Mouse (Mus musculus): ENCODE data around the gene Dgkd.

Gene Dgkd

DNA sequence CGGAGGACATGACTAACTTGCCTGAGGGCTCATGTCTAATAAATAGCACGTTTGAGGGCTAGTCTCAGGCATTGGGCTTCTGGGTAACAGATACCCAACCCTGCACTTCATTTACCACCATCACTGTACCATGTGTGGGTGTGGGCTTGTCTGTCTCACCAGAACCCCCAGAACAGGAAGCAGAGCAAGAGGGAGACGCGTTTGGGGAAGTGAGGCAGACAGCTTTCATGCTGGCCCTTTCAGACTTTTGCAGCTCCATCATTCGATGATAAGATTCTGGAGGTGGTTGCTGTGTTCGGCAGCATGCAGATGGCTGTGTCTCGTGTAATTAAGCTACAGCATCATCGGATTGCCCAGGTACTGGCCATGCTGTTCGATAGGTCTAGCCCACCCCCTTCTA is 82.0 kb downstream of the Dgkd start:
- DNase-seq (ENCODE audit: extremely low spot score, low spot score): no peak

DNA sequence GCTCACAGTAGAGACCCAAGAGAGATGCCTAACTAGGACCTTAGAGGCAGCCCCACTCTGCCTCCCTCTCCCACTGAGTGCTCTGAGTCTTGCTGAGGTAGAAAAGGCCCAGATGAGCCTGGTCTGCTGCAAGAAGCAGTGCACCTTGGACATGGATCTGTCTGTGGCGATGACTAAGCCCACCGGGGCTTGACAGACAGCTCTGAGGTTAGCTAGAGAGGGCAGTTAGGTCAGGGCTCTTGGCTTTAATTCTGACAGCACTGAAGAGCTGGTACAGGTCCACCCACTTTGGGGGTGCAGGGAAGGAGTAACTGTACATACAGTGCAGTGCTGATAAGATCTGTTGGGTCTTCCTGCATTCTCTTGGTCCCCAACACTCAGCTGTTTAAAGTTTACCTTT is 82.5 kb downstream of the Dgkd start:
- no peak for DNase-seq (ENCODE audit: extremely low spot score, low spot score)

DNA sequence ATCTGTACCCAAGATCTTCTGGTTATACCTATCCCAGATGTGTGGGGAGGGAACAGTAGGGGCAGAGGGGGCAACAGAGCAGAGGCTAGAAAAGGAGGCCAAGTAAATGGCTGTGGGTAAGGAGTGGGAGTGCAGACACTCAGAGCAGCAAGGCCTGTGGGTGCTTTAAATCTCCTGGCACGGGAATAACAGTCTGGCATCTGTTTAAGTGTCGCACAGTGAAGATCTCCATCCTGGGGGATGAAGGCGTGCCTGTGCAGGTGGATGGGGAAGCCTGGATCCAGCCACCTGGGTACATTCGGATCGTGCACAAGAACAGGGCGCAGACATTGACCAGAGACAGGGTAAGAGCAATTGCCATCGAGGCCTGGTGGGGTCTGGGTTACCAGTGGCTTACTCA is 83.0 kb downstream of the Dgkd start:
- no peak for DNase-seq (ENCODE audit: extremely low spot score, low spot score)

DNA sequence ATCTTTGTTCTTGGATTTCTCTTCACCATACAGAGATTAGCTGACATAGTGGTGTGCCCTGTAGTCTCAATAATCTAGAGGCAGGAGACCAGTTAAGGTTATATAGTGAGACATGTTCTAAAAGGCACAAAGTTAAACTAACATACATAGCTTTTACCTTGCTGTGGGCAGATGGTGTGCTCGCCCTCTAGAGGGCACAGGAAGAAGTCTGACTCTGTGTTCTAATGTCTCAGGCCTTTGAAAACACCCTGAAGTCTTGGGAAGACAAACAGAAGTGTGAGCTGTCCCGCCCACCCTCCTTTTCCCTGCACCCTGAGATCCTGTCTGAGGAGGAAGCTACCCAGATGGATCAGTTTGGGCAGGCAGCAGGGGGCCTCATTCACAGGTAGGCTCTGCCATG is 83.4 kb downstream of the Dgkd start:
- no peak for DNase-seq (ENCODE audit: extremely low spot score, low spot score)

DNA sequence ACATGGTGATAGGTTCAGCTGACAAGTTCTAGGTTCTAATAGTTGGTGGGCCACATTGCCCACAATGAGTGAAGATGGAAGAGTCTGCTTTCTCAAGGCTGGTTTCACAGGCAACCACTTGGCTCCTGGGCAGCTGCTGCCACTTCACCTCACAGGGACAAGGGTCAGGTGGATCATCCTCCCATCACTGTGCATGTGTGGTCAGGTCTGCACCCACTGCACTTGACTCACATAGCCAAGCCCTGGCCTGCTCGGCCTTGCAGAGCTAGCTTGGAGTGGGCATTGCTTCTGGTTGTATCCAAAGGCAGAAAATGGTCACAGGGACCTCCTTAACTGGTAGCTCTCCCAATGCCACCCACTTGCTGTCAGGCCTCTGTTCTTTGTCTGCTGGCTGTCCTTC is 88.7 kb downstream of the Dgkd start:
- no peak for DNase-seq (ENCODE audit: extremely low spot score, low spot score)

DNA sequence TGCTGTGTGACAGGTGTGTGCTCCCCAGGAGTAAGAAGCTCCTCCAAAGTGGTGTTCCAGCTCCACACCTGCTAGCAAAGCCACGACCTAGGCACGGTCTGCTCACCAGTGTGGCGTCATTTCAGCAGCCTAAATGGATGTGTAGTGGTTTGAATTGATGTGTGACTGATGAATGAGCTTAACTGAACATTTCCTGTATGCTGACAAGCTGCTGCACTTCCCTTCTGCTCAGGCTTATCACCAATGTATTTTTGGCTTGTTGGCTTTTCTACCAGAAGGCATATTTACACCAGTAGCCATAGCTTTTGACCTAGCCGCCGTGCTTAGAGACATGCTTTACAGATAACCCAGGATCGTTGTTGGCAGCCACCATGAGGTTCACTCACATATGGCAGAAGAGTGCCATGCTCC is 94.6 kb downstream of the Dgkd start:
- DNase-seq (ENCODE audit: extremely low spot score, low spot score): no peak

DNA sequence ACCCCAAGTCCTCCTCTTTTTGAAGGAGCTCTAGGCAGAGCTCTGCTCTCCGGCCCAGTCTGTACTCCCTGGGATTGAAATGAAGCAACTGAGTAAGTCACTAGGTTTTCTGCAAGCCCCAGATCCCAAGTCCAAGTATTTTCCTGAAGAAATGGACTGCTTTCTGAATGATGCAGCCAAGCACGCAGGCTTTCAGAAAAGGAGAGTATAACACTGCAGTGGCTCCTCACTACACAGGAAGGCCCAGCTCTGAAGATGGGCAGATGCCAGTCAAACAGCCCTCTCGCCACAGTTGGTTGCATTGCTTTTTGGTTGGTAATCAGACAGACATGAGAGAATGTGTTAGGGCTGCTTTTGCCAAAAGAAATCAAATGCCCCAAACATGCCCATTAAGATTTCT is 98.6 kb downstream of the Dgkd start:
- no peak for DNase-seq (ENCODE audit: extremely low spot score, low spot score)

DNA sequence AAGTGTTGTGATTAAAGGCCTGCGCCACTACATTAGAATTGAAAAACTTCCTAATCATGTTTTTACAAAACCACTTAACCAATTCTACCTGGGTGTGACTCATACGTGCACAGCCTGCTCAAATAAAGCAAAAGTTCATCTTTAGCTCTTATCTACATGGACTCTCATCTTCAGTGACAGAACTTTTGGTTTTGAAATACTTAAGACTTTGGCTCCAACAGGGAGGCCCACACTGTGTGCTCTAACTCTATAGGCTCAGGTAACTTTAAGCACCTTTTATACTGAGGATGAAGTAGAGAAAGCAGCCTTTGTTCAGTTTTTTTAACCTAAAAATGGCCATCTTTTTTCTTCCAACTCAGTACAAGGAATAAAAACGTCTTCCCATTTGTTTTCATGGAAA is 100.0 kb downstream of the Dgkd start:
- DNase-seq (ENCODE audit: extremely low spot score, low spot score): no peak

DNA sequence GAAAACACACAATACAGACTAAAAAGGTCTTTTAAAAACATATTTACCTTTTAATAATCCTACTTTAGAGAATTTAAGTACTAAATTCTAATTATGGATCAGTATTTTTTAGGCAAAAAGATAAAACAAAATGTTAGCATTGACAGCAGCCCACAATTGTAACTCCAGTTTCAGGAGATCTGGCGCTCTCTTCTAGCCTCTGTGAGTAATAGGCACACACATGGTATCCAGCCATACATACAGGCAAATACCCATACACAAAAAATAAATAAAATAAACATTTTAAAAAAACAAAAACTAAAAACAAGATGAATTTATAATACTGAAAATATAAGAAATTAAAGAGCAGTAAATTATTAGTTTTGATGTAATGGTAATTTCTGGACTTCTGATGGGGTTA is 105.8 kb downstream of the Dgkd start:
- DNase-seq (ENCODE audit: extremely low spot score, low spot score): no peak

DNA sequence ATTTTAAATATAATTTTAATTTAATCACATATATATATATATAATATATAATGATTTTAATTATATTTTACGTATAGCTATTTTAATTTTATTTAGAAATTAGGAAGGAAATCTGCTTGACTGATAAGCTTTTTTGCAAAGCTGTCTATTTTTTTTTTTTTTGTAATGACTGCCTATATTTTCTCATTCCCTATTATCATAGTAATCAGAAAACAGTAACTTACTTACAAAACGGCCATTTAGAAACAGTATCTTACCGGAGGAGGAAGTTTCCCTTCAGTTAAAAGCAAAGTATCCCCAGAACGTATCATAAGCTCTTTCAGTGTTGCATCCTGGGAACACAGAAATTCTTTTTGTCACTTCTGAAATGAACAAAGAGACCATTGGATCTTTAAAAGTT is 106.4 kb downstream of the Dgkd start:
- DNase-seq (ENCODE audit: extremely low spot score, low spot score): no peak

DNA sequence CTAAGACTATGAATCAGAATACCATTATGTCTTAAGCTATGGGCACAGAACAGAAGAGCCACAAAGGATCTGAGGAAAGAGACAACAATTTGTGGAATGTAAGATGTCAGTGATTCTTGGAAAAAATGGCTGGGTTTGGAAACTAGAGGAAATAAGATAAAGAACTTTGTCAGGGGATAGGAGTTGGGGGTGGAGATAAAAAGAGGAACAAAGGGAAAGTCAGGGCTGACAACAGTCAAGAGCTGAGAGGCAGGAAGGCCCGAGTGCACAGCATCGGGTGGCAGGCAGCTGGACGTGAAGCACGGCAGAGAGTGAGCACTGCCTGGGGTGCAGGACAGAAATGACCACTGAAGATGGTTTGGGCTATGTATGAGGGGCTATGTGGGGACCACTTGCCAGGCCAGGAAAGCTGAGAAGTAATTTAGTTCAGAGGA is 106.9 kb downstream of the Dgkd start:
- no peak for DNase-seq (ENCODE audit: extremely low spot score, low spot score)

DNA sequence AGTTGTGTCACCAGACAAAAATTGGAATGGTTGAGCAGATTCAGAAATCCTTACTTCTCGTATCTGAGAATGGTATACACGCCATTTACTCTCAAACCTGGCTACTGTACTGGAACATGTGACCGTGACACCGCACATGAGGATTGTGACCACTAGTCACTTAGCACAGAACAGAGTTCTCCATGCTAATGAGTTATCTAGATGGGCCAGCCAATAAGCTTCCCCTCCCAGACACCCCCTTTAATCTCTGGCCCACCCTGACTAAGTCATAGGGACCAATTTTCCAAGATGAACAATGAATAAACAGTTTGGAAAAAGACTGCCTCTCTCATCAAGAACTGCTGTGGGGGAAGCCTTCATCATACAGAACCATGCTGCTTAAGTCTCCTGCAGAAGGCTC is 107.7 kb downstream of the Dgkd start:
- DNase-seq (ENCODE audit: extremely low spot score, low spot score): no peak

DNA sequence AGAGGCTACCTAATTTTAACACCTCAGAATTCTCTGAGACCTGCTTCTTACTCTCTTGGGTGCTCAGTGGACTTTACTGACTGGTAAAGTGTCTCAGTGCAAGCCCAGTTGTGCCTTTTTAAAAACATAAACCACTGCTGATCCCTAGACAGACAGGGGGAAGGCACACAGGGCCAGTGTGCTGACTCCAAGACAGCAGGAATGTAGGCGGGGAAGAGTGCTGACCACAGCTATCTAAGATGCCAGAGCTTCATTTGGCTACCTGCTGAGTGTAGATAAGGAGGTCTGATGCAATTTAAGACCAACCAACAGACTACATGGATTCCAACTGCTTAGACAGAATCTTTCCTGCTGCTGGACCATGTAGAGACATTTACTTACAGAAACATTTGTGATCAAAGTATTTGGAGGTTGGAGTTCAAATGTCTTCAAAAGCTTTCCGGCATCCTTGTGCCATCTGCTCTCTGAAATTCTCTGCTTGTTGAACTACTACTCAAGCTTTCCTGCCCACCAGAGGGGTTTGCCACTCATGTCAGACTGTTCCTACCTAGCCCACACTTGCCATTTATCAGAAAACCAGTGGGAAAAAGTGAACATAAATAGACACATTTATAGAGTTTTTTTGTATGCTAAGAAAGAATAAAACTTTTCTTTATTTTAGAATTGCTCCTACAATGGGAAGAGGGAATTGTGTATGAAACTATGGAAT is 108.5 kb downstream of the Dgkd start:
- no peak for DNase-seq (ENCODE audit: extremely low spot score, low spot score)

DNA sequence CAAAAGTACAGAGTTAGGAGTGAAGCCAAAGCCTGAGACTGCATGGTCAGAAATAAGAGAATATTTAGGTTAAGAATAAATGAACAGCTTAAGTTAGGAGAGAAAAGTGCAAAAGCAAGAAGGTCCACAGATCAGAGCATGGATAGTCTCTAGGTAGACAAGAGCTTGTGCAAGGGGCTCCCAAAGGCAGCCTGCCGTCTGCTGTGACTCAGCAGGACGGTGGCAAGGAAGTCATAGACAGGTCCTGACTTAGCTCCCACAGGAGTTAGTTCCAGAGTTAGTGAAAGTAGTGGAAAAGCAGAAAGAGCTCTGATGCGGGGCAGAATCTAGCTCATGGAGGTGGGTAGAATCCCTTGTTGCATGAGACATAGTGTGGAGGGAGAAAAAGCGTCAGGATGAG is 117.3 kb downstream of the Dgkd start:
- DNase-seq (ENCODE audit: extremely low spot score, low spot score): no peak

DNA sequence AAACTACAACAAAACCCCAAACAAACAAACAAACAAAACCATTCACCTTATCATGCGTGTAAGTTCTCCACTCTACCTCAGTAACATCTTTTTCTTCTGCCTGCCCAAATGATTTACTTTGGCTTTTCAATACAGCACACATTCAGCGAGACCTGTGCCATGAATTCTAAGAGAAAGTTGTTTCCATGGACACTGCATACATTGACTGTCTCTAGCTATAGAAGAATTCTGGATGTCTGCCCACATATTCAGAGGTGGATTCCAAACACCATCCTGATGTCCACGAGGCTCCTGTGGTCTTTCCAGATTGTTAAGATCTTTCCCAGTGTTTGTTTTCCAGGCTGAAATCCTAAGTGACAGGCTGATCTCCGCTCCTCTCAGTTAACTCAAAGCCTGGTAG is 129.2 kb downstream of the Dgkd start:
- DNase-seq (ENCODE audit: extremely low spot score, low spot score): no peak

DNA sequence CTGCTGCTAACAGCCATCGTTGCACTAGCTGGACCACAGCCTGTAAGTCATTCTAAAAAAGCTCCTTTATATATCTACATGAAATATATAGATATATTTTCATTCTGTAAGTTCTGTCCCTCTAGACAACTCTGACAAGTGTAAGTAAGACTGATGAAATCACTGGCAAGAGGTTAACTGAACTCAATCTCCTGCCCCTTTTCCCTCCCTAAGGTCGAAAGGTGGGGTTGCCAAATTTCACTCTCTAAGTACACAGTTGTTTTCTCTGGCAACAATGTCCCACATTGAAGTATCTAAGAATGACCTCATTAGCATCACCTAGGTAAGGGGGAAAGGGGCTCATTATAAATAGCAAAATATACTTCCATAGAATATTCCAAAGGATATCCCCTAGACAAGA is 139.6 kb downstream of the Dgkd start:
- DNase-seq (ENCODE audit: extremely low spot score, low spot score): no peak
